Mouse (Mus musculus) CH12.LX (cell line): ENCODE data around the gene Zw10. TPM values are rescaled to one million over a fixed set of nuclear protein-coding genes. Genes with fewer than 3 reads are reported as not detected.

ENCODE experiments used
- DNase-seq: peaks from one replicate; pipeline ENCODE4 v3.0.0-alpha.2; 2013; ENCODE audit errors: extremely low read depth
- H3K27ac ChIP-seq: 2 replicates; pipeline ENCODE4 v1.5.1; 2012; ENCODE audit warnings: low read depth, mild to moderate bottlenecking, control low read depth, moderate library complexity; ENCODE audit not compliant: insufficient read depth
- H3K27me3 ChIP-seq: replicated peaks from 2 replicates; pipeline ENCODE3; 2012; ENCODE audit warnings: inconsistent platforms
- H3K36me3 ChIP-seq, 2 experiments: replicated peaks in 1 of 2; 2 replicates each; pipeline versions ENCODE3 to v1.6.1; 2012; ENCODE audit warnings: inconsistent platforms in 1 of 2, low read length in 1 of 2, mild to moderate bottlenecking in 1 of 2, mixed read lengths in 1 of 2, moderate library complexity in 1 of 2; ENCODE audit not compliant: control insufficient read depth in 1 of 2, insufficient read depth in 1 of 2
- H3K4me1 ChIP-seq, 2 experiments: 2 replicates each; pipeline ENCODE4 v1.6.1; 2012; ENCODE audit warnings: inconsistent platforms in 1 of 2, moderate library complexity in 1 of 2; ENCODE audit not compliant: insufficient read depth in 2 of 2, control insufficient read depth in 1 of 2
- H3K4me2 ChIP-seq: 2 replicates; pipeline ENCODE4 v1.6.1; 2012; ENCODE audit warnings: low read depth, mild to moderate bottlenecking, control low read depth; ENCODE audit not compliant: poor library complexity, insufficient read depth, severe bottlenecking
- H3K4me3 ChIP-seq, 3 experiments: fragments of 150-350 bp in 1 of 3; sonication (generic) in 1 of 3; replicated peaks in 1 of 3; 2 replicates each; pipeline versions ENCODE3 to v1.5.1; 2011 to 2012; ENCODE audit warnings: low read depth in 2 of 3, low read length in 2 of 3, mild to moderate bottlenecking in 2 of 3, moderate library complexity in 2 of 3, control low read depth in 1 of 3, improper control_type of control experiment in 1 of 3, inconsistent platforms in 1 of 3, mixed read lengths in 1 of 3; ENCODE audit not compliant: poor library complexity in 1 of 3
- H3K79me2 ChIP-seq: replicated peaks from 2 replicates; pipeline ENCODE4 v1.6.1; 2012; ENCODE audit warnings: mild to moderate bottlenecking, moderate library complexity; ENCODE audit not compliant: control insufficient read depth, poor library complexity, insufficient read depth, severe bottlenecking; ENCODE audit errors: extremely low read depth
- H3K9ac ChIP-seq: 2 replicates; pipeline ENCODE4 v1.6.1; 2012; ENCODE audit warnings: low read depth, mild to moderate bottlenecking, control low read depth, moderate library complexity; ENCODE audit not compliant: insufficient read depth
- H3K9me3 ChIP-seq: replicated peaks from 2 replicates; pipeline ENCODE3; 2012; ENCODE audit warnings: low read length, inconsistent platforms, mixed read lengths
- BHLHE40 ChIP-seq: IDR thresholded peaks from 2 replicates; pipeline ENCODE4 v1.6.1; 2011; ENCODE audit warnings: mild to moderate bottlenecking, low read depth, low read length, improper control_type of control experiment
- EP300 ChIP-seq: IDR thresholded peaks from 2 replicates; pipeline ENCODE4 v1.6.1; 2011; ENCODE audit warnings: low read length, improper control_type of control experiment
- ETS1 ChIP-seq: conservative IDR thresholded peaks from 2 replicates; pipeline ENCODE4 v1.6.1; 2012; ENCODE audit warnings: low read depth, mild to moderate bottlenecking, inconsistent platforms, low read length, improper control_type of control experiment, moderate library complexity
- GABPA ChIP-seq: IDR thresholded peaks from 2 replicates; pipeline ENCODE4 v1.6.1; 2012; ENCODE audit warnings: low read depth, low read length, improper control_type of control experiment, inconsistent platforms; ENCODE audit not compliant: insufficient replicate concordance
- HCFC1 ChIP-seq: IDR thresholded peaks from 2 replicates; pipeline ENCODE4 v1.6.1; 2012; ENCODE audit warnings: low read depth, mild to moderate bottlenecking, inconsistent platforms, low read length, improper control_type of control experiment
- MAFK ChIP-seq: IDR thresholded peaks from 2 replicates; pipeline ENCODE4 v1.6.1; 2011; ENCODE audit warnings: low read length, improper control_type of control experiment; ENCODE audit not compliant: insufficient replicate concordance
- MAX ChIP-seq: IDR thresholded peaks from 2 replicates; pipeline ENCODE4 v1.6.1; 2011; ENCODE audit warnings: low read length, improper control_type of control experiment
- MAZ ChIP-seq: IDR thresholded peaks from 2 replicates; pipeline ENCODE4 v1.6.1; 2012; ENCODE audit warnings: low read depth, mild to moderate bottlenecking, inconsistent platforms, low read length, improper control_type of control experiment, moderate library complexity
- MXI1 ChIP-seq: IDR thresholded peaks from 2 replicates; pipeline ENCODE4 v1.6.1; 2011; ENCODE audit warnings: mild to moderate bottlenecking, low read depth, low read length, improper control_type of control experiment
- NELFE ChIP-seq: IDR thresholded peaks from 2 replicates; pipeline ENCODE4 v1.6.1; 2011; ENCODE audit warnings: low read depth, low read length, improper control_type of control experiment
- NRF1 ChIP-seq: IDR thresholded peaks from 2 replicates; pipeline ENCODE4 v1.6.1; 2014; ENCODE audit warnings: low read depth, mild to moderate bottlenecking, inconsistent platforms, low read length, improper control_type of control experiment, moderate library complexity
- PAX5 ChIP-seq: IDR thresholded peaks from 2 replicates; pipeline ENCODE4 v1.6.1; 2012; ENCODE audit warnings: low read length, inconsistent platforms, mixed read lengths
- POLR2A ChIP-seq: IDR thresholded peaks from 2 replicates; pipeline ENCODE4 v1.6.1; 2011; ENCODE audit warnings: low read depth, mild to moderate bottlenecking, improper control_type of control experiment, low read length
- RAD21 ChIP-seq: IDR thresholded peaks from 2 replicates; pipeline ENCODE4 v1.6.1; 2011; ENCODE audit warnings: low read depth, mild to moderate bottlenecking, low read length, improper control_type of control experiment, moderate library complexity
- TBP ChIP-seq: conservative IDR thresholded peaks from 2 replicates; pipeline ENCODE4 v1.6.1; 2011; ENCODE audit warnings: low read depth, low read length, improper control_type of control experiment
- UBTF ChIP-seq: IDR thresholded peaks from 2 replicates; pipeline ENCODE4 v1.6.1; 2012; ENCODE audit warnings: low read depth, mild to moderate bottlenecking, inconsistent platforms, low read length, improper control_type of control experiment, moderate library complexity
- USF1 ChIP-seq: IDR thresholded peaks from 2 replicates; pipeline ENCODE4 v1.6.1; 2014; ENCODE audit warnings: low read depth, mild to moderate bottlenecking, inconsistent platforms, low read length, improper control_type of control experiment
- USF2 ChIP-seq: conservative IDR thresholded peaks from 2 replicates; pipeline ENCODE4 v1.6.1; 2011; ENCODE audit warnings: low read depth, low read length, improper control_type of control experiment
- ZMIZ1 ChIP-seq: IDR thresholded peaks from 2 replicates; pipeline ENCODE4 v1.6.1; 2012; ENCODE audit warnings: low read depth, mild to moderate bottlenecking, inconsistent platforms, low read length, improper control_type of control experiment
- dilution Hi-C: fragments of 300-500 bp; cut with MboI; formaldehyde crosslinking; loops from 2 replicates; pipeline ENCODE4 v1.14.3; 2020; ENCODE audit warnings: low sequenced_read_pairs; ENCODE audit not compliant: extremely low pct_unique_long_range_greater_than_20kb, extremely low pct_ligation_motif_present
- in situ Hi-C: fragments of 300-500 bp; cut with MboI; formaldehyde crosslinking; loops from 3 replicates; pipeline ENCODE4 v1.14.3; 2019; ENCODE audit warnings: low sequenced_read_pairs, low pct_ligation_motif_present, low pct_unique_long_range_greater_than_20kb, mixed read lengths
- polyA plus RNA-seq: library from polyadenylated mRNA; unstranded; fragments of >175 nt; gene quantifications from 2 replicates; pipeline ENCODE4 v1.2.1, GENCODE M21; 2012; ENCODE audit warnings: low read depth; ENCODE audit not compliant: insufficient read length
- total RNA-seq, 2 experiments: library from RNA; depleted of rRNA; stranded (reverse); fragments of 300-350 nt in 1 of 2; fragments of >200 nt in 1 of 2; gene quantifications; 2 replicates each; pipeline ENCODE4 v1.2.3; 2012 to 2014

Gene Zw10
- total and polyA plus RNA-seq, 3 experiments: 18.3 to 26.2 (median 19.8) TPM

GRCm38 (mm10) chr9:49054028-49054427, 1.4 kb upstream of the Zw10 start:
- H3K36me3 ChIP-seq: peaks cover 10 to 12% of the 10 kb centered on the region in 2 experiments
- in situ Hi-C loops: no loop called here
- DNase-seq: no peak
- TF ChIP-seq EP300: no peak
- TF ChIP-seq, all 38 proteins: peak for 0
- Histone ChIP-seq H3K9ac (no peak overlapping the region), H3K27ac (no peak overlapping the region), H3K4me1 (peaks cover 0 to 34% of the 10 kb centered on the region in 2 experiments; a peak in 3 of 4 replicates), H3K4me2 (no peak overlapping the region), H3K9me3 (no peaks in the 10 kb centered on the region), H3K4me3 (no peak overlapping the region), H3K79me2 (peaks cover 10% of the 10 kb centered on the region), H3K27me3 (no peaks in the 10 kb centered on the region)
- dilution Hi-C loops: no loop called here

GRCm38 (mm10) chr9:49076847-49077246, 21.4 kb downstream of the Zw10 start:
- H3K4me2 ChIP-seq: no peak overlapping the region
- TF ChIP-seq BHLHE40 (no peak), NRF1 (no peak), POLR2A (no peak), MXI1 (no peak), MAX (no peak), EP300 (no peak), HCFC1 (no peak), MAFK (no peak), USF2 (no peak), MAZ (no peak), ZMIZ1 (no peak), USF1 (no peak), UBTF (no peak), PAX5 (no peak), ETS1 (no peak), TBP (no peak), GABPA (no peak), RAD21 (no peak), NELFE (no peak)
- in situ Hi-C loops (no loop called here), dilution Hi-C loops (no loop called here)
- H3K9me3 ChIP-seq: no peaks in the 10 kb centered on the region
- H3K36me3 ChIP-seq: peaks cover 55 to 76% of the 10 kb centered on the region in 2 experiments
- H3K27ac ChIP-seq: no peak overlapping the region
- H3K79me2 ChIP-seq: no peaks in the 10 kb centered on the region
- no peak overlapping the region for H3K9ac ChIP-seq
- no peaks in the 10 kb centered on the region for H3K27me3 ChIP-seq
- no peak for DNase-seq
- H3K4me3 ChIP-seq: no peak overlapping the region
- peaks cover 0 to 5% of the 10 kb centered on the region in 2 experiments; a peak in 2 of 4 replicates for H3K4me1 ChIP-seq
